26 mouse cellular contexts compared by ENCODE assay signal in genomic region chr12:31252259-31252658, GRCm38 (mm10). TPM values are rescaled to one million over a fixed set of nuclear protein-coding genes. Genes with fewer than 3 reads are reported as not detected.
DNase-seq lines count a peak whose midpoint lies in the region; ATAC-seq and TF ChIP-seq lines count a peak whose summit lies in the region.
"Had no signal": no experiment of that assay in that cellular context is flagged by ENCODE, and none has a peak within 500 bp of the region (broad histone marks: within the 10 kb centered on the region; RNA-seq: fewer than 3 reads in every experiment).

No protein-coding gene starts in this region.

- DNase-seq in heart, adult 11 months, result peak; percentile 92
- no peak for DNase-seq in heart, postnatal 10 days
- no peak for DNase-seq in lung, embryonic 14.5 days
- no peak for DNase-seq in lung, adult 2 months
- no peak for DNase-seq in kidney, adult 11 months
- DNase-seq: cerebellum, adult 2 months; cerebellum, postnatal 36 days; forebrain, postnatal 0 days; kidney, postnatal 36 days; layer of hippocampus, adult 9-11 months; lung, postnatal 10 days; midbrain, embryonic 14.5 days had no signal

- H3K27ac ChIP-seq in lung, embryonic 14.5 days (ENCODE audit: low read depth), result peak overlapping the region; percentile 21; the same call in 1 of the 2 replicates
- 0 out of 2 replicates have a peak overlapping the region, but pooled peaks have one; percentile 5 for H3K27ac ChIP-seq in intestine, embryonic 15.5 days
- peak overlapping the region; percentile 69 for H3K27ac ChIP-seq in stomach, embryonic 15.5 days
- H3K27ac ChIP-seq: embryonic facial prominence, embryonic 15.5 days; hindbrain, embryonic 10.5 days; liver, embryonic 14.5 days had no signal

- TF ChIP-seq POLR2A in lung, adult 2 months (IDR thresholded peaks at IDR 0.05; ENCODE audit: borderline replicate concordance, extremely low read depth, low read depth, low read length), result no peak

- no peaks in the 10 kb centered on the region for H3K27me3 ChIP-seq in lung, embryonic 14.5 days (ENCODE audit: insufficient read depth, low read length)
- no peaks in the 10 kb centered on the region for H3K27me3 ChIP-seq in intestine, embryonic 15.5 days (replicated peaks)
- no peaks in the 10 kb centered on the region for H3K27me3 ChIP-seq in stomach, embryonic 15.5 days (replicated peaks)
- H3K27me3 ChIP-seq: embryonic facial prominence, embryonic 15.5 days had no signal

- no peak for ATAC-seq in lung, embryonic 14.5 days (ENCODE audit: insufficient read depth)
- peak; percentile 64 for ATAC-seq in intestine, embryonic 15.5 days
- no peak for ATAC-seq in stomach, embryonic 15.5 days (ENCODE audit: insufficient read depth, low FRiP score, low read depth)
- no peak for ATAC-seq in activated CD4-positive, CD25-positive, alpha-beta regulatory T cell, adult 4 months
- ATAC-seq: forebrain, postnatal 0 days had no signal

- no peaks in the 10 kb centered on the region for H3K9me3 ChIP-seq in lung, embryonic 14.5 days (ENCODE audit: low read depth, low read length)
- no peaks in the 10 kb centered on the region for H3K9me3 ChIP-seq in intestine, embryonic 15.5 days
- no peaks in the 10 kb centered on the region for H3K9me3 ChIP-seq in stomach, embryonic 15.5 days
- H3K9me3 ChIP-seq: embryonic facial prominence, embryonic 15.5 days; hindbrain, embryonic 10.5 days had no signal

- no peak overlapping the region for H3K4me2 ChIP-seq in lung, embryonic 14.5 days
- no peak overlapping the region for H3K4me2 ChIP-seq in intestine, embryonic 15.5 days (replicated peaks)
- no peak overlapping the region for H3K4me2 ChIP-seq in stomach, embryonic 15.5 days
- H3K4me2 ChIP-seq: embryonic facial prominence, embryonic 15.5 days had no signal

- H3K4me3 ChIP-seq in lung, embryonic 14.5 days (ENCODE audit: low read depth, low read length), result no peak overlapping the region
- H3K4me3 ChIP-seq in lung, adult 2 months (replicated peaks; ENCODE audit: extremely low read depth, low read depth, low read length), result no peak overlapping the region
- H3K4me3 ChIP-seq in intestine, embryonic 15.5 days (replicated peaks), result no peak overlapping the region
- H3K4me3 ChIP-seq in stomach, embryonic 15.5 days (replicated peaks), result no peak overlapping the region
- H3K4me3 ChIP-seq: embryonic facial prominence, embryonic 15.5 days; hindbrain, embryonic 10.5 days had no signal

- 29% methylated on average over 4 of the region's 4 CpGs for WGBS in lung, embryonic 14.5 days
- 38% methylated on average over 4 of the region's 4 CpGs for WGBS in lung, adult 2 months
- 14% methylated on average over 4 of the region's 4 CpGs for WGBS in intestine, embryonic 15.5 days
- WGBS in stomach, embryonic 15.5 days, result 19% methylated on average over 4 of the region's 4 CpGs

- peaks cover 14% of the 10 kb centered on the region for H3K4me1 ChIP-seq in lung, embryonic 14.5 days (ENCODE audit: insufficient read depth)
- no peaks in the 10 kb centered on the region for H3K4me1 ChIP-seq in lung, adult 2 months (ENCODE audit: control insufficient read depth, insufficient read depth, low read length)
- H3K4me1 ChIP-seq in intestine, embryonic 15.5 days (replicated peaks), result peaks cover 18% of the 10 kb centered on the region
- peaks cover 15% of the 10 kb centered on the region; the same call in 1 of the 2 replicates for H3K4me1 ChIP-seq in stomach, embryonic 15.5 days
- H3K4me1 ChIP-seq: embryonic facial prominence, embryonic 15.5 days had no signal

- H3K9ac ChIP-seq in lung, embryonic 14.5 days, result no peak overlapping the region
- H3K9ac ChIP-seq in intestine, embryonic 15.5 days, result no peak overlapping the region
- no peak overlapping the region for H3K9ac ChIP-seq in stomach, embryonic 15.5 days
- H3K9ac ChIP-seq: embryonic facial prominence, embryonic 15.5 days; forebrain, postnatal 0 days; liver, embryonic 14.5 days had no signal

- intact Hi-C loops in heart, postnatal 10 days (cut with DNase I), result no loop called here

- no peak for TF ChIP-seq CTCF in lung, embryonic 14.5 days (IDR thresholded peaks at IDR 0.05; ENCODE audit: low read depth)
- no peak for TF ChIP-seq CTCF in lung, adult 2 months (IDR thresholded peaks at IDR 0.05; ENCODE audit: insufficient read depth, low read length)

- no peaks in the 10 kb centered on the region for H3K36me3 ChIP-seq in lung, embryonic 14.5 days (ENCODE audit: insufficient read depth)
- no peaks in the 10 kb centered on the region for H3K36me3 ChIP-seq in intestine, embryonic 15.5 days
- H3K36me3 ChIP-seq in stomach, embryonic 15.5 days, result no peaks in the 10 kb centered on the region
- H3K36me3 ChIP-seq: embryonic facial prominence, embryonic 15.5 days; hindbrain, embryonic 10.5 days had no signal

RNA-seq across cellular contexts. Expression of gene Gm6993, which starts 11.7 kb away (rescaled TPM):
- not detected for total RNA-seq in heart, postnatal 10 days (2021)
- not detected in 2 replicates for polyA plus RNA-seq in lung, embryonic 14.5 days (2014; fragmentation: Nextera tagmentation; extraction: Ambion mirVana)
- not detected in 2 replicates for polyA plus RNA-seq in lung, adult 2 months (2012; rRNA removed)
- polyA plus RNA-seq in intestine, embryonic 15.5 days (2015; fragmentation: Nextera tagmentation; extraction: Ambion mirVana), result not detected in 2 replicates
- polyA plus RNA-seq in stomach, embryonic 15.5 days (2015; fragmentation: Nextera tagmentation; extraction: Ambion mirVana), result not detected in 2 replicates
- not detected for polyA plus RNA-seq in activated CD4-positive, CD25-positive, alpha-beta regulatory T cell, adult 4 months (2017; shearing (Covaris generic))
- total RNA-seq: adrenal gland, adult 18-20 months; forebrain, postnatal 0 days; gastrocnemius, postnatal 4 days; left cerebral cortex, adult 8-10 months; megakaryocyte, adult 5-6 weeks had no signal
- polyA plus RNA-seq: cerebellum, adult 2 months; embryonic facial prominence, embryonic 15.5 days; forebrain, postnatal 0 days; heart, embryonic 14.5 days; hindbrain, embryonic 10.5 days; limb, embryonic 11.5 days; liver, embryonic 14.5 days; midbrain, embryonic 14.5 days; neural tube, embryonic 14.5 days; thymus, postnatal 0 days had no signal

RNA-seq across cellular contexts. Expression of gene Lamb1, which starts 12.8 kb away (rescaled TPM):
- 100 to 1,000 TPM; 250 to 255 TPM for total RNA-seq in heart, postnatal 10 days (2021)
- 118 and 123 TPM in 2 replicates for polyA plus RNA-seq in lung, embryonic 14.5 days (2014; fragmentation: Nextera tagmentation; extraction: Ambion mirVana)
- polyA plus RNA-seq in lung, adult 2 months (2012; rRNA removed), result 48.4 and 53.4 TPM in 2 replicates
- 73.5 and 81.3 TPM in 2 replicates for polyA plus RNA-seq in intestine, embryonic 15.5 days (2015; fragmentation: Nextera tagmentation; extraction: Ambion mirVana)
- polyA plus RNA-seq in stomach, embryonic 15.5 days (2015; fragmentation: Nextera tagmentation; extraction: Ambion mirVana), result 83.4 and 94.1 TPM in 2 replicates
- not detected for polyA plus RNA-seq in activated CD4-positive, CD25-positive, alpha-beta regulatory T cell, adult 4 months (2017; shearing (Covaris generic))

Comparison
In these comparisons a context has a peak if more than half of its experiments do, and no peak if none do; other contexts are left out.
1. H3K27ac ChIP-seq: peak in every context shown above with its lines; median percentile 69 in stomach, embryonic 15.5 days; 21 in lung, embryonic 14.5 days; 5 in intestine, embryonic 15.5 days.
2. RNA of gene Lamb1, which starts 12.8 kb away (polyA plus RNA-seq): 118 to 123 TPM in lung, embryonic 14.5 days, 83.4 to 94.1 TPM in stomach, embryonic 15.5 days, 73.5 to 81.3 TPM in intestine, embryonic 15.5 days and 48.4 to 53.4 TPM in lung, adult 2 months; not detected in activated CD4-positive, CD25-positive, alpha-beta regulatory T cell, adult 4 months; every median in the first group is over 10 times any median in the second.